Mouse (Mus musculus): ENCODE results near the gene Cxcl1.
A peak's percentile ranks its signal among the peaks of the same experiment; 100 is the strongest.

The Cxcl1 gene

DNA sequence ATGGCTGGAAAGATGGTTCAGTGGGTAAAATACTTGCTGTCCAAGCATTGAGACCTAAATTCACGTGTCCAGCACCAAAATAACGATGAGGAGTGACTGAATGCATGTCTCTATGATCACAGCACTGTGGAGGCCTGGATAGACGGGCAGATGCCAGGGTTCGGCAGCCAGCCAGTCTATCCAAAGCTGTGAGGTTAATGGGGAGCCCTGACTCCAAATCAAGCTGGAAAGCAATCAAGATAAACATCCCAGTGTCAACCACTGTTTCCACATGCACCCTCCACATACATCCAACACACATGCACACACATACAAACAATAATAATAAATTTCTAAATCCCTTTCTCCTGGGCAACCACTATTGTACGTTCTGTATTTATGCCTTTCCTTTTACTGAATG lies 2.4 kb upstream of the Cxcl1 start:
- no peak for DNase-seq

DNA sequence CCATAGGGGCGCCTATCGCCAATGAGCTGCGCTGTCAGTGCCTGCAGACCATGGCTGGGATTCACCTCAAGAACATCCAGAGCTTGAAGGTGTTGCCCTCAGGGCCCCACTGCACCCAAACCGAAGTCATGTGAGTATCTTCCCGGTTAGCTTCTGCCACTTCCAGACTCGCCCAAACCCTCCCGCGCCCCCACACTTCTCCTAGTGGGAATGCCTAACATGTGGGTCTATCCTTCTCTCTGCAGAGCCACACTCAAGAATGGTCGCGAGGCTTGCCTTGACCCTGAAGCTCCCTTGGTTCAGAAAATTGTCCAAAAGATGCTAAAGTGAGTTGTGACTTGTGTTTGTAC lies 398 bp downstream of the Cxcl1 start:
- no peak for DNase-seq

DNA sequence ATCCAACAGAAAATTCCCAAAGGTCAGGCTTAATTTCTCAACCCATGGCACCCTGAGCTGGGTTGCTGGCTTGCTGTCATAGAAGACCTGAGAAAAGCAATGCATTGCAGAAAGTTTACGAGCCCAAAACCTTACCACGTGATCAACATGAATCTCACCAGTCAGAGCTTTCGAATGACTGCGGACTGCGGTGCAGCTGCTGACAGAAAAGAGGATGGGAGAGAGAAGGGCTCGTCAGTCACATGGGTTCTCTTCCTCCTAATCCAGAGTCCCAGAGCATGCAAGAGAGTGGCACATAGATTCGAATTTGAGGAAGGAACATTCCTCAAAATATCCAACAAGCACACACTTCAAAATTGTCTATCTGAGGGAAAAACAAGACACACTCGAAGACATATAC lies 3.2 kb downstream of the Cxcl1 start:
- no peak for DNase-seq

DNA sequence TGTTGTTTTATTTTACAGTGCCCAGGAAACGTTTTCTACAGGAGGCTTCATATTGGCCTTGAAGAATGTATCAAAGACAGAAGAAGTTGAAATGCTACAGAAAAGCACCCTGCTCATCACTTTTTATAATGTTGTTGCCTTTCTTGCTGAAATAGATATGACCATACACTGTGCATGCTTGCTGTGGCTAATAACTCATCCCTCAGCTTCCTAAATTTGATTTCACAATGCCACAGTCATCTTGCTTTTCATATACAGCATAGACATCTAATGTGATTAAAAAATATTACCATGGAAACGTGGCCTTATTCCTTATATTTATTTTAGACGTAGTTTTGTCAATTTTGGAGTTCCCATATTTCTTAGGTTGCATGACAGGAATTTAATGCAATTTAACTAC lies 6.4 kb downstream of the Cxcl1 start:
- DNase-seq = no peak

DNA sequence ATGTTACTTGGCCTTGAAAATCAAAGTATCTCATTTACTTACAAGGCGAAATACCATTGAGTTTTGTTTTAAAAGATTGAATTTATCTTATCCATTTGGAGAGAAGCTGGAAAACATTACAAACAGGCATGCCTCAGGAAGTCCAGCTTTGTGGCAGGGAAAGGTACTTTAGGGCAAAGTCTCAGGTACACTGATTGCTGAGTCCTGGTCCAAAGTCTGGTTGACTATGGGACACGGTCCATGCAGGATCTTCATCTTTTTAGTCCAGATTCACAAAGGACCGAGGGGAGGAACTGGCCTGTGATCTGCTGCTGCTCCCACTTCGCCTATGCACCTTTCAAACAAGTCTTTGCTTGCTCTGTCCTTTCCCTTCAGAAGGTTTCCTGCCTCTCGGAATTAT lies 8.3 kb downstream of the Cxcl1 start:
- DNase-seq = no peak

DNA sequence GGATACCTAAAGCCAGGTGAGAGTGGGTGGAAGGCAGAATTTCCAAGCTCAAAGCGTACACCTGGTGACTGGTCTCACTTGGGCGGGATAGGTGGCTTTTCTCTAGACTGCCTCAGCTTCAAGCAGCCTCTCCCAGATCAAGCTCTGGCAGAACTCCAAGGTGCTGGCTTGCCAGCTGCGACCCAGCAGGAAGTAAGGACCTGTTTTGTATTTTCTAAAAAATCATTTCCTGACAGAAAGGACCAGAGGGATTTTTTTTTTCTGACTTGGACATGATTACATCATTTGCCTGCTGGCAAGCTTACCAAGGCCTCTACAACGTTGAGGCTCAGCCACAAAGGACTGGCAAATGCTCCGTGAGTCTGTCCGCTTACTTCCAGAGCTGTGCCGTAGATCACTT lies 9.1 kb downstream of the Cxcl1 start:
- DNase-seq = peak; percentile 63 to 80

DNA sequence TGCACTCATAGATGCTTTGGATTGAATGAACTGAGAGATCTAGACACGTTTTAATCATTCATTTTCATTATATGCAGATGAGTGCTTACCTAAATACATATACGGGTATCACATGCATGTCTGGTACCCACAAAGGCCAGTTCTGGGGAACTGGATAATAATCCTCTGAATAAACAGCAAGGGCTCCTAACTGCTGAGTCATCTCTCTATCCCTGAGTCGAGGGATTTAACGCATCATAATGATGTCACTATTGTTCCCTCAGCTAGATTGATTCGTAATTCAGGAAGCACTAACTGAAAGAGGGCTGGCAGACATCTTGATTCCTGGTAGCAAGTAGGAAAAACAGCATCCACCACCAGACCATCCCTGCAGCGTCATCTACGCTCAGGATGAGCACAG lies 9.6 kb downstream of the Cxcl1 start:
- no peak for DNase-seq

DNA sequence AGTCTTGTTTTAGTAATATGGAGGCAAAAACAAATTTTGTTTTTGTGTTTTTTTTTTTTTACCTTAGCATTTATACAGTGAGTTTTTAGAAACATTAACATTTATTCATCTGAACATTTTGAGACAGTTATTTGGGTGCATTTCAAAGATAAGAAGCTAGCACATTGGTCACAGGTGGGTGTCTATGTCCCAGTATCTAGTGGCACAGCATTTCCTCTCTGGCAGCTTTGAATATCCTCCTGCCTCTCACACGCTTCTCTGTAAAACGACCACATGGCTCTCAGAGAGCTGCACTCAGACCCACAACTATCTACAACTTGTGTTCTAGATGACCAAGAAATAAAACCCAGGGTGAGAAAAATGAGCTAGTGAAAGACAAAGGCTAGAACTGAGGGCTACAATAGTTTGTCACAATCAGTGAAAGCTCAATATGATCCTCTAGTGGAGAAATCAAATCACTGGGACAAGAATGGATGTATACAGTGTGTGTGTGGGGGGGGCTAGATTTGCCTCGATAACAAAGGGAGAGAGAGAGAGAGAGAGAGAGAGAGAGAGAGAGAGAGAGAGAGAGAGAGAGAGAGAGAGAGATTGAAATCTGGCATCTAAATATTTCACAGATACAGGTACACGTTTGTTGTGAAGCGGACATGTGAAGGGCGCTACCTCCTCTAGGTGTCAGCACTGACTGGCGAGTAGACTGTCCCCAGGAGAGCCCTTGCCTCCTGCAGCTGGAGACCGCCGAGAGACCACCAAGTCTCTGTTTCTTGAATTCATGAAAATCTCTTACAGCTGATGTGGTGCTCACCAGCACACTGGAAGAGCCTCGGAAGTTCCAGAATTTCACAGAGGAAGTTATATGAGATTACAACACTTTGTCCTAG lies 11.6 kb downstream of the Cxcl1 start:
- DNase-seq = peak in 1 of 2 experiments; percentile 21

DNA sequence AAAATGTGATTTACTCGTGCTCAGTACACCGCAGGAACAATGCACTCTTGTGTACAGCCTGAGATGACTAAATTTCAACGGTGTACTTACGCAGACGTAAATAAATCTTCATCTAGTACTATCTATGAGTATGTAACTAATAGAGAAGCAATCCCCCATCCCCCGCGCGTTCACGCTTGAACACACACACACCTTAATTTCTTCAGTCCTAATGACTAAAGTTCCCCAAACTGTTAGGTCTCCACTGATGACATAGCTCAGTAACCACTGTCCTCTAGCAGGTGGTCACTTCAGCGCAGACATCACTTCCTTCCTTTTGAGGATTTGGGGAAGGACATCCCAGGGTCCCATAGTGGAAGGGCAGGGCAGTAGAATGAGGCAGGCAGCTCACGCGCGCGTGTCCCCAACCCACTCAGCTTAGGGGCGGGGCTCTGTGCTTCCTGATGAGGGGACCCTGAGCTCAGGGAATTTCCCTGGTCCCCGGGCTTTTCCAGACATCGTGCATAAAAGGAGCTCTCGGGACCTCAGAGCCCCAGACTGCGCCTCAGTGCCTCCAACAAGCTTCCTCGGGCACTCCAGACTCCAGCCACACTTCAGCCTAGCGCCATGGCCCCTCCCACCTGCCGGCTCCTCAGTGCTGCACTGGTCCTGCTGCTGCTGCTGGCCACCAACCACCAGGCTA lies 12.4 kb downstream of the Cxcl1 start, which contains the start of gene Cxcl2:
TSS of gene Cxcl2 (plus strand) at position 533 of the 682 bp plus-strand sequence.
- DNase-seq = peak; percentile 21 to 25

DNA sequence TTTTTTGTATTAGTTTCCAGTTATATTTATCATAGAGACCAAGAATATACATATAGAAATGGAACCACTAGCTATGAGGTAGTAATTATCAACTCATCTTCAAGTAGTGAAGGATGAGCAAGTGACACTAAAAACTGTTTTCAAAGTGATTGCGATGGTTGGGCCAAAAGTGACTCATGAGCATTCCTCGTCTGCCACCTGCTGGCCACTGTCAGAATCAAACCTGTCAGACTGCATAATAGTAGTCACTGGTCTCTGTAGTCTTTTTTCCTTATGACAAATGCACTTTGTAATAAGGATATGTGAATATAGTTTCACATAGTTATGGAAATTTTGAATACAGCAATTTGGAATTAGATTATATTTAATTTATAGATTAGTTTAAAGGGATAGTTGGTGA lies 17.9 kb downstream of the Cxcl1 start:
- DNase-seq = peak; percentile 37 to 66

DNA sequence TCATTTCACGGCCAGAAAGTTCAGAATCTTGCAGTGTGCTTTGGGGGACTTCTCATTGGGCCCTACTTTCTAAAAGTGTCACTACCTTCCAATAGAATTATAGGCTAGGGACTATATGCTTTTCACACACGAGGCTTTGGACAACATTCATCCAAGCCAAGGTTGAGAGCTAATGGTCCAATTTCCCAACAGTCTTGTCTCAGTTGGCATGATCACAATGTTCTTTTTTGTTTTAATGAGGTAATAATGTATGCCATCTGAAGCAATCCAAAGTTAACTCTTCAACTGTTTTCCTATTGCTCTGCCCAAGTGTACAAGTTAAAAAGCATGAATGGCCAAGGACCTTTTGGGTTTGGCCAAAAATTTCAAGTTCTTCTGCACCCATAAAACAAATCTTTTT lies 28.5 kb downstream of the Cxcl1 start:
- no peak for DNase-seq

DNA sequence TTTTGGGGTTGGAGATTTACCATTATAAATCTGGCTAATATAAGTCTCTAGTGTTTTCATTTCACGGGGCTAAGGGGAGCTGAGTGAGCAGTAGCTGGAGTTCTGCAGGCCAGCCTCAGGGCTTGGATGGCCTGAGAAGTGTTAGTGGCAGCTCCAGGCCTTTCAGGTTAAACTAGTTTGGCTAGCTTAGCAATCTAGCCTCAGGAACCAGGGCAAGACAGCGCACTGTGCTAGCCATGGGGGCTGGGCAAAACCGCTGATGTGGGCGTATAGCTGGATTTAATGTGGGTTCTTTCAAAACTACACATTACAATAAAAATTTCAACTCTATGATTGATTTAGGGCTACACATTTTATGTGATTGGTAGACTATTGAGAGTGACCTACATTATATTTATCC lies 31.9 kb downstream of the Cxcl1 start:
- DNase-seq = peak in 1 of 2 experiments; percentile 22

DNA sequence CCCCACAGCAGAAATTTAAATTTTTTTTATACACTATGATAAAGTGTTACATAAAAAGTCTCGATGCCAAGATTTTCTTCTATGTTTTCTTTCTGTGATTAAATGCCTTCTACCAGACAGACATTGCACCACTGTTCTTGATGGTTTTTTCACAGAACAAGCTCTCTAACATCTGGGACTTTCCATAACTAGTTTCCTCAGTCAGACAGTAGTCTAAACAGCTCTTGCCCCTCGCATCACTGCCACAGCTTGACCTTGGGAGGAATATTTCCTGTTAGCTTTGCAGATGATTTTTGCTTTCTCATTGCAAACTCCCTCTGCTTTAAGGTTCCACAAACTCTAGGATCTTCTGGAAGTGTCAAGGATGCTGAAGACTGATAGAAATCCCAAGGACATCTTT lies 39.5 kb downstream of the Cxcl1 start:
- DNase-seq = no peak

DNA sequence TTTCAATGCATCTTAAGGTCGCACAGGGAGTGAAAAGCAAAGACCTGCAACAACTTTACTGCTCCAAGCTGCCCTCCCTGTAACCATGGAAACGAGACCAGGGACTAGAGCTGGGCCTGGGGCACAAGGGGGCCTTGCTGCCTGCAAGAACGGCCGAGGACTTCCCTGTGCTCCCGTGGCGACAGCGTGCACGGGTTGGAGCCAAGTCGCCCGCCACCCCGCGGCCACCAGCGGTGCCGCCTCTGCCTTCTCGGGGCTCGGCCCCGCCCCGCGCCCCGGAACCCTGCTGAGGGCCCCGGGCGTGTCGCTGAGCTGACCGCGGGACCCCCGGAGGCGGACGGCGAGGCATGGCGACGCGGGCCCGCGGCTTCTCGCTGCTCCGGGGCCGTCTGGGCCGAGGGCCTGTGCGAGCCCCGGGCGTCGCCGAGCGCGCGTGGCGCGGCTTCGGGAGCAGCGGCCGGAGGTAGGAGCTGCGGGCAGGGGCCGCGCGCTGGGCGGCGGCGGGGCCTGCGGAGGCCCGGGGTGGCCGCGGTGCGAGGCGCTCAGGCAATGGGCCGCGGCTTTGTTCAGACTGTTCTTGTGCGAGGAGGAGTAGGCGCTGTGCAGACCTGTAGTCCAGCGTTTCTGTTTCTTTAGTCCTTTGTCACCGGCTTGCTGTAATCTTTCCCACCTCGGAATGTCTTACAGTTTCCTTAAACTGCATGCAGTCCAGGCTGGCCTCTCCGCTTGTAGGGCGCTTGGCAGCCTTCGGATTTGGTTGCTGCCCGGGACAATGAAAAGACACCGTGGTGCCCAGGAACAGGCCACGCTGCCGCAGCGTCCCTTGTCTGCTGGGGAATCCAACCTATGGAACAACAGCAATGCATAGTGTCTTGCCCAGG lies 40.2 kb downstream of the Cxcl1 start, which contains the start of gene Mthfd2l:
TSS of gene Mthfd2l (plus strand) at position 147 of the 881 bp plus-strand sequence.
- DNase-seq = peak; percentile 91 to 94

DNA sequence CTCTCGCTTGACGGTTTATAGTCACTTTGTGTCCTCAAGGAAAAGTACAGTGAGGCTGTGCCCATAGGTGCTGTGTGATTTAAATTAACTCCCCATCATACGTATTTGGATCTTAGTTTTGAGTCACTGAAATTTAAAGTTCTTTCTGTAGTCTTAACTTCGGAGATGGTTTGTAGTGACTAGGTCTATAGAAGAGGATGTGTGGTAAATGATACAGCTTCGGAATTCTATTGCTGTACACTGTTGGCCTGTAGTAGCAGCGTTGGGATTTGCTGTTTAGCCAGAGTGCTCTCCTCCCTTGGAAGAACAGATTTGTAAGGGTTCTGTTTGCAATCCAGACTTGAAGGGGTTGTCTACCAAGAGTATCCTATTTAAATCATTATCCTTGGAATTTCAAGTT lies 40.9 kb downstream of the Cxcl1 start:
- no peak for DNase-seq

DNA sequence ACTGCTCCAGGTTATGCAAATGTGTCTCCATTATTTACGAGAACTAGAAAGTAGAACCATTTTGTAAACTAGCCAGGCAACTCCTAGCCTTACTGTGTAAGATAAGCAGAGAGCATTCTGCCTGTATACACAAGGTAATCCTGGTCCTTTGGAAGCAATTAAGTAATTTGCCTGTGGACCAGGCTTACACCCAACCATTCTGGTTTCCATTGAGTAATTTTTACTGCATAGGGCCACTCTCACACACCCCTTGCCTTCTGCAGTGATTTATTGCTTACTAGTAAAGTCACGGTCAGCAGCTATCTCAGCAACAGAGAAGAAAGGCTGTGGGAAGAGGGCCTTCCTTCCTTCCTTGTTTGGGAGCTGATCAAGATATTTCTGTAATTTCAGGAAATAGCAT lies 45.7 kb downstream of the Cxcl1 start:
- no peak for DNase-seq
